Comparison of ENCODE assay signal across 9 mouse cellular contexts in the genomic region with DNA sequence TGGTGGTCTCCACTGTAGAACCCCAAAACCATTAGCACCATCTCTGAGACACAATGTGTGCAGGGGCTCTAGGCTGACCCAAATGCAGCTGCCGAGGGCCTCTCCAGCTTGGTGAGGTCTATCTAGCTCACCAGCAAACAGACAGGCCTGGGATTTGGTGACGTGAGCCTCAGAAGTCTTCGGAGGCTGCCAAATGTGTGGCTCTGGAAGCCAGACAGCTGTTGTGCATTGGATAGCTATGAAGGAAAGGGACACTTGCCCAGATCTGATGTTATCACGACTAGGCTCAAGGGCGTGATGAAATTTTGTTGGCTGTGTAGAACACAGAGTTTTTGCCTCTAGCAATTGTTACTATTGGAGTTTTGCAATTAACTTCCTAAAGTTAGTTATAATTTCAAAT. TPM values are rescaled to one million over a fixed set of nuclear protein-coding genes. Genes with fewer than 3 reads are reported as not detected.
DNase-seq lines count a peak whose midpoint lies in the region; ATAC-seq lines count a peak whose summit lies in the region.
"Had no signal": no experiment of that assay in that cellular context is flagged by ENCODE, and none has a peak within 500 bp of the region (broad histone marks: within the 10 kb centered on the region; RNA-seq: fewer than 3 reads in every experiment).

No protein-coding gene starts in this region.

- no peak overlapping the region for H3K9ac ChIP-seq in kidney, embryonic 15.5 days
- H3K9ac ChIP-seq: liver, embryonic 15.5 days had no signal

- ATAC-seq in kidney, embryonic 15.5 days (replicated peaks; ENCODE audit: low FRiP score): no peak

- DNase-seq in kidney, adult 11 months: peak; percentile 32
- DNase-seq in adrenal gland, postnatal 25 days: peak; percentile 30
- peak; percentile 67 for DNase-seq in heart, postnatal 25 days (ENCODE audit: low spot score)
- peak; percentile 77 for DNase-seq in lung, postnatal 36 days
- DNase-seq in right cerebral cortex, postnatal 4 days: no peak
- DNase-seq in neural tube, embryonic 10.5 days (ENCODE audit: extremely low spot score, low spot score): no peak
- DNase-seq in layer of hippocampus, postnatal 36 days: no peak

- H3K36me3 ChIP-seq in kidney, embryonic 15.5 days: no peaks in the 10 kb centered on the region
- H3K36me3 ChIP-seq: liver, embryonic 15.5 days had no signal

- no peaks in the 10 kb centered on the region for H3K9me3 ChIP-seq in kidney, embryonic 15.5 days (replicated peaks)
- H3K9me3 ChIP-seq: liver, embryonic 15.5 days had no signal

- H3K4me1 ChIP-seq in kidney, embryonic 15.5 days: peaks cover 7% of the 10 kb centered on the region

- no peaks in the 10 kb centered on the region for H3K27me3 ChIP-seq in kidney, embryonic 15.5 days

- H3K4me3 ChIP-seq in kidney, embryonic 15.5 days (replicated peaks): no peak overlapping the region
- H3K4me3 ChIP-seq: liver, embryonic 15.5 days had no signal

- intact Hi-C loops in heart, postnatal 25 days (cut with DNase I): no loop called here

- no peak overlapping the region for H3K27ac ChIP-seq in kidney, embryonic 15.5 days
- H3K27ac ChIP-seq: liver, embryonic 15.5 days had no signal

- H3K4me2 ChIP-seq in kidney, embryonic 15.5 days: no peak overlapping the region
- H3K4me2 ChIP-seq: liver, embryonic 15.5 days had no signal

- WGBS in kidney, embryonic 15.5 days: 54% methylated on average over 5 of the region's 5 CpGs

RNA-seq across cellular contexts. Expression of gene Cxcl9, which starts 4.6 kb away (rescaled TPM):
- not detected in 2 replicates for polyA plus RNA-seq in kidney, embryonic 15.5 days (2015; fragmentation: Nextera tagmentation; extraction: Ambion mirVana)
- total RNA-seq in adrenal gland, postnatal 25 days (2021): 0.88 and 0.90 TPM in 2 replicates
- 1 to 10 TPM; 1.7 to 2.6 TPM for total RNA-seq in heart, postnatal 25 days (2021)
- not detected for total RNA-seq in layer of hippocampus, postnatal 36 days (2021)
- polyA plus RNA-seq: liver, embryonic 15.5 days had no signal

RNA-seq across cellular contexts. Expression of gene Art3, which starts 8.4 kb away (rescaled TPM):
- 3.0 and 3.9 TPM in 2 replicates for polyA plus RNA-seq in kidney, embryonic 15.5 days (2015; fragmentation: Nextera tagmentation; extraction: Ambion mirVana)
- total RNA-seq in adrenal gland, postnatal 25 days (2021): 50.0 and 51.8 TPM in 2 replicates
- 100 to 1,000 TPM; 689 to 788 TPM for total RNA-seq in heart, postnatal 25 days (2021)
- total RNA-seq in layer of hippocampus, postnatal 36 days (2021): 1 to 10 TPM; 2.2 to 3.1 TPM

RNA-seq across cellular contexts. Expression of gene Sdad1, which starts 13.0 kb away (rescaled TPM):
- polyA plus RNA-seq in kidney, embryonic 15.5 days (2015; fragmentation: Nextera tagmentation; extraction: Ambion mirVana): 45.7 and 47.9 TPM in 2 replicates
- 30.5 and 36.1 TPM in 2 replicates for total RNA-seq in adrenal gland, postnatal 25 days (2021)
- total RNA-seq in heart, postnatal 25 days (2021): 10 to 100 TPM; 11.2 to 12.3 TPM
- 10 to 100 TPM; 21.9 to 22.2 TPM for total RNA-seq in layer of hippocampus, postnatal 36 days (2021)

RNA-seq across cellular contexts. Expression of gene Cxcl10, which starts 25.4 kb away (rescaled TPM):
- polyA plus RNA-seq in kidney, embryonic 15.5 days (2015; fragmentation: Nextera tagmentation; extraction: Ambion mirVana): 0.72 and 1.4 TPM in 2 replicates
- total RNA-seq in adrenal gland, postnatal 25 days (2021): 1.1 and 1.2 TPM in 2 replicates
- total RNA-seq in heart, postnatal 25 days (2021): not detected
- not detected for total RNA-seq in layer of hippocampus, postnatal 36 days (2021)

RNA-seq across cellular contexts. Expression of gene Naaa, which starts 45.3 kb away (rescaled TPM):
- 21.3 and 24.1 TPM in 2 replicates for polyA plus RNA-seq in kidney, embryonic 15.5 days (2015; fragmentation: Nextera tagmentation; extraction: Ambion mirVana)
- 13.8 and 15.8 TPM in 2 replicates for total RNA-seq in adrenal gland, postnatal 25 days (2021)
- 10 to 100 TPM; 12.6 to 12.9 TPM for total RNA-seq in heart, postnatal 25 days (2021)
- total RNA-seq in layer of hippocampus, postnatal 36 days (2021): 10 to 100 TPM; 45.7 to 48.5 TPM

Comparison
In these comparisons a context has a peak if more than half of its experiments do, and no peak if none do; other contexts are left out.
1. DNase-seq: peak in kidney, adult 11 months (single experiment), adrenal gland, postnatal 25 days (single experiment), heart, postnatal 25 days (single experiment) and lung, postnatal 36 days (single experiment); none in right cerebral cortex, postnatal 4 days (single experiment), neural tube, embryonic 10.5 days (single experiment) and layer of hippocampus, postnatal 36 days (0 of 2).
2. RNA of gene Art3, which starts 8.4 kb away (total RNA-seq): 689 to 788 TPM in heart, postnatal 25 days; 50.0 to 51.8 TPM in adrenal gland, postnatal 25 days and 2.2 to 3.1 TPM in layer of hippocampus, postnatal 36 days; every median in the first group is over 10 times any median in the second.